Mouse (Mus musculus) MEL (cell line): ENCODE measurements around the gene Taar2. TPM values are rescaled to one million over a fixed set of nuclear protein-coding genes. Genes with fewer than 3 reads are reported as not detected.

ENCODE experiments used
- DNase-seq: peaks from one replicate; pipeline ENCODE4 v3.0.0; 2011; ENCODE audit warnings: low read depth, low spot score
- H3K27ac ChIP-seq: 2 replicates; pipeline ENCODE4 v1.5.1; 2012; ENCODE audit warnings: low read depth, mild to moderate bottlenecking, control low read depth, low read length, moderate library complexity; ENCODE audit not compliant: control insufficient read depth
- H3K27me3 ChIP-seq, 2 experiments: fragments of 150-350 bp in 1 of 2; sonication (generic) in 1 of 2; 2 replicates each; pipeline ENCODE4 v1.6.1; 2012; ENCODE audit warnings: low read length in 2 of 2, mild to moderate bottlenecking in 2 of 2, improper control_type of control experiment in 1 of 2, moderate library complexity in 1 of 2; ENCODE audit not compliant: insufficient read depth in 2 of 2, control insufficient read depth in 1 of 2
- H3K36me3 ChIP-seq, 2 experiments: 2 replicates each; pipeline ENCODE4 v1.6.1; 2012 to 2014; ENCODE audit warnings: low read length in 2 of 2, improper control_type of control experiment in 1 of 2, inconsistent platforms in 1 of 2, mild to moderate bottlenecking in 1 of 2; ENCODE audit not compliant: insufficient read depth in 2 of 2, control insufficient read depth in 1 of 2
- H3K4me1 ChIP-seq, 2 experiments: fragments of 150-350 bp in 1 of 2; sonication (generic) in 1 of 2; 2 replicates each; pipeline ENCODE4 v1.6.1; 2012; ENCODE audit warnings: low read length in 2 of 2, improper control_type of control experiment in 1 of 2, mild to moderate bottlenecking in 1 of 2; ENCODE audit not compliant: insufficient read depth in 2 of 2, control insufficient read depth in 1 of 2
- H3K4me3 ChIP-seq, 2 experiments: fragments of 150-350 bp in 1 of 2; sonication (generic) in 1 of 2; 2 replicates each; pipeline ENCODE4 v1.5.1; 2012; ENCODE audit warnings: low read depth in 2 of 2, low read length in 2 of 2, mild to moderate bottlenecking in 2 of 2, moderate library complexity in 2 of 2, control low read depth in 1 of 2, improper control_type of control experiment in 1 of 2; ENCODE audit not compliant: control insufficient read depth in 1 of 2, insufficient read depth in 1 of 2
- H3K79me2 ChIP-seq: 2 replicates; pipeline ENCODE4 v1.6.1; 2012; ENCODE audit warnings: mild to moderate bottlenecking, low read length, moderate library complexity; ENCODE audit not compliant: control insufficient read depth, poor library complexity, insufficient read depth
- H3K9ac ChIP-seq: 2 replicates; pipeline ENCODE4 v1.6.1; 2012; ENCODE audit warnings: low read depth, mild to moderate bottlenecking, control low read depth, low read length, moderate library complexity; ENCODE audit not compliant: control insufficient read depth, poor library complexity, severe bottlenecking
- H3K9me3 ChIP-seq: fragments of 150-350 bp; sonication (generic); replicated peaks from 2 replicates; pipeline ENCODE4 v1.6.1; 2012; ENCODE audit warnings: mild to moderate bottlenecking, low read length, improper control_type of control experiment, moderate library complexity; ENCODE audit not compliant: insufficient read depth
- CHD2 ChIP-seq: IDR thresholded peaks from 2 replicates; pipeline ENCODE4 v1.6.1; 2011; ENCODE audit warnings: low read length, improper control_type of control experiment
- CTCF ChIP-seq, 3 experiments: IDR thresholded peaks in 2 of 3; conservative IDR thresholded peaks in 1 of 3; 2 replicates each; pipeline ENCODE4 v1.5.1; 2011 to 2012; ENCODE audit warnings: low read length in 3 of 3, low read depth in 2 of 3, mild to moderate bottlenecking in 2 of 3, improper control_type of control experiment in 1 of 3, inconsistent platforms in 1 of 3, mixed read lengths in 1 of 3, moderate library complexity in 1 of 3; ENCODE audit not compliant: control insufficient read depth in 1 of 3, insufficient read depth in 1 of 3, poor library complexity in 1 of 3, severe bottlenecking in 1 of 3
- E2F4 ChIP-seq: IDR thresholded peaks from 2 replicates; pipeline ENCODE4 v1.6.1; 2011; ENCODE audit warnings: low read depth, low read length, improper control_type of control experiment, borderline replicate concordance
- EP300 ChIP-seq, 2 experiments: IDR thresholded peaks; 2 replicates each; pipeline ENCODE4 v1.6.1; 2011; ENCODE audit warnings: improper control_type of control experiment in 2 of 2, low read length in 2 of 2, low read depth in 1 of 2, mild to moderate bottlenecking in 1 of 2
- ETS1 ChIP-seq: IDR thresholded peaks from 2 replicates; pipeline ENCODE4 v1.6.1; 2012; ENCODE audit warnings: low read depth, mild to moderate bottlenecking, inconsistent platforms, low read length, improper control_type of control experiment, moderate library complexity
- GABPA ChIP-seq: IDR thresholded peaks from 2 replicates; pipeline ENCODE4 v1.6.1; 2012; ENCODE audit warnings: low read depth, mild to moderate bottlenecking, inconsistent platforms, low read length, improper control_type of control experiment, moderate library complexity
- GATA1 ChIP-seq: IDR thresholded peaks from 2 replicates; pipeline ENCODE4 v1.6.1; 2011; ENCODE audit warnings: low read depth, low read length, improper control_type of control experiment
- HCFC1 ChIP-seq: IDR thresholded peaks from 2 replicates; pipeline ENCODE4 v1.6.1; 2012; ENCODE audit warnings: low read depth, mild to moderate bottlenecking, inconsistent platforms, low read length, improper control_type of control experiment, moderate library complexity
- JUND ChIP-seq: IDR thresholded peaks from 2 replicates; pipeline ENCODE4 v1.6.1; 2011; ENCODE audit warnings: low read depth, mild to moderate bottlenecking, improper control_type of control experiment, low read length
- MAX ChIP-seq: IDR thresholded peaks from 2 replicates; pipeline ENCODE4 v1.6.1; 2011; ENCODE audit warnings: low read length, improper control_type of control experiment
- MXI1 ChIP-seq: IDR thresholded peaks from 2 replicates; pipeline ENCODE4 v1.6.1; 2011; ENCODE audit warnings: mild to moderate bottlenecking, low read depth, low read length, improper control_type of control experiment
- MYC ChIP-seq: IDR thresholded peaks from 2 replicates; pipeline ENCODE4 v1.6.1; 2011; ENCODE audit warnings: low read depth, mild to moderate bottlenecking, low read length, improper control_type of control experiment, moderate library complexity
- NELFE ChIP-seq: IDR thresholded peaks from 2 replicates; pipeline ENCODE4 v1.6.1; 2011; ENCODE audit warnings: low read depth, low read length, improper control_type of control experiment
- NRF1 ChIP-seq: IDR thresholded peaks from 2 replicates; pipeline ENCODE4 v1.6.1; 2014; ENCODE audit warnings: low read depth, mild to moderate bottlenecking, inconsistent platforms, low read length, improper control_type of control experiment, moderate library complexity; ENCODE audit not compliant: poor library complexity, insufficient read depth, severe bottlenecking
- POLR2A ChIP-seq, 2 experiments: IDR thresholded peaks; 2 replicates each; pipeline ENCODE4 v1.6.1; 2011 to 2012; ENCODE audit warnings: low read length in 2 of 2, mild to moderate bottlenecking in 2 of 2, control low read depth in 1 of 2, improper control_type of control experiment in 1 of 2, low read depth in 1 of 2, moderate library complexity in 1 of 2; ENCODE audit not compliant: control insufficient read depth in 1 of 2, insufficient read depth in 1 of 2, poor library complexity in 1 of 2
- POLR2AphosphoS5 ChIP-seq: IDR thresholded peaks from 2 replicates; pipeline ENCODE4 v1.6.1; 2012; ENCODE audit warnings: low read depth, borderline replicate concordance, mild to moderate bottlenecking, inconsistent platforms, low read length, moderate library complexity, mixed read lengths
- SIN3A ChIP-seq: IDR thresholded peaks from 2 replicates; pipeline ENCODE4 v1.6.1; 2012; ENCODE audit warnings: low read length, improper control_type of control experiment, inconsistent platforms
- SMC3 ChIP-seq: IDR thresholded peaks from 2 replicates; pipeline ENCODE4 v1.6.1; 2011; ENCODE audit warnings: low read depth, low read length, improper control_type of control experiment
- TBP ChIP-seq: IDR thresholded peaks from 2 replicates; pipeline ENCODE4 v1.8.0; 2011; ENCODE audit warnings: low read depth, low read length, improper control_type of control experiment
- TCF12 ChIP-seq: IDR thresholded peaks from 2 replicates; pipeline ENCODE4 v1.6.1; 2014; ENCODE audit warnings: low read depth, mild to moderate bottlenecking, inconsistent platforms, low read length, improper control_type of control experiment, moderate library complexity
- UBTF ChIP-seq: IDR thresholded peaks from 2 replicates; pipeline ENCODE4 v1.6.1; 2012; ENCODE audit warnings: low read depth, mild to moderate bottlenecking, inconsistent platforms, low read length, improper control_type of control experiment, moderate library complexity, borderline replicate concordance; ENCODE audit not compliant: insufficient read depth
- USF1 ChIP-seq: IDR thresholded peaks from 2 replicates; pipeline ENCODE4 v1.6.1; 2014; ENCODE audit warnings: low read depth, mild to moderate bottlenecking, inconsistent platforms, low read length, improper control_type of control experiment, moderate library complexity
- USF2 ChIP-seq, 2 experiments: IDR thresholded peaks; 2 replicates each; pipeline ENCODE4 v1.6.1; 2011 to 2012; ENCODE audit warnings: improper control_type of control experiment in 2 of 2, low read length in 2 of 2, borderline replicate concordance in 1 of 2, inconsistent platforms in 1 of 2, low read depth in 1 of 2, mild to moderate bottlenecking in 1 of 2; ENCODE audit not compliant: insufficient read depth in 1 of 2
- ZC3H11A ChIP-seq: IDR thresholded peaks from 2 replicates; pipeline ENCODE4 v1.6.1; 2012; ENCODE audit warnings: low read depth, mild to moderate bottlenecking, inconsistent platforms, low read length, improper control_type of control experiment
- ZNF384 ChIP-seq: IDR thresholded peaks from 2 replicates; pipeline ENCODE4 v1.6.1; 2012; ENCODE audit warnings: low read depth, mild to moderate bottlenecking, inconsistent platforms, low read length, improper control_type of control experiment
- polyA plus RNA-seq, 2 experiments: library from polyadenylated mRNA; stranded (reverse) in 1 of 2; unstranded in 1 of 2; fragments of >175 nt in 1 of 2; fragments of >200 nt in 1 of 2; gene quantifications; 2 replicates each; pipeline versions ENCODE4 v1.2.1 to v1.2.4; 2012; ENCODE audit warnings: low replicate concordance in 2 of 2, low read depth in 1 of 2; ENCODE audit not compliant: insufficient read length in 2 of 2, insufficient read depth in 1 of 2, missing spikeins in 1 of 2
- total RNA-seq: library from RNA; depleted of rRNA; stranded (reverse); fragments of 300-350 nt; gene quantifications from 2 replicates; pipeline ENCODE4 v1.2.3, GENCODE M21; 2012

The Taar2 gene
- total and polyA plus RNA-seq, 3 experiments: not detected

- Histone ChIP-seq H3K27ac (no peak overlapping the region), H3K79me2 (no peaks in the 10 kb centered on the region), H3K27me3 (peaks cover 1% of the 10 kb centered on the region in 2 experiments; a peak in 2 of 4 replicates), H3K36me3 (no peaks in the 10 kb centered on the region), H3K4me3 (no peak overlapping the region), H3K9ac (no peak overlapping the region), H3K9me3 (no peaks in the 10 kb centered on the region), H3K4me1 (no peaks in the 10 kb centered on the region)
- TF ChIP-seq MYC: no peak
- no peak for TF ChIP-seq UBTF
- peak; percentile 5 for DNase-seq
Observed at GRCm38 (mm10) chr10:23948026-23948425, 9.7 kb downstream of the Taar2 start.

- Histone ChIP-seq H3K4me1 (no peaks in the 10 kb centered on the region), H3K79me2 (no peaks in the 10 kb centered on the region), H3K4me3 (no peak within 1 kb of the TSS), H3K9ac (no peak within 1 kb of the TSS), H3K27ac (no peak within 1 kb of the TSS), H3K36me3 (no peaks in the 10 kb centered on the region), H3K27me3 (peaks cover 1 to 3% of the 10 kb centered on the region in 2 experiments; a peak in 2 of 4 replicates), H3K9me3 (no peaks in the 10 kb centered on the region)
- TF ChIP-seq UBTF (no peak), GATA1 (no peak), JUND (no peak), USF1 (no peak), POLR2A (IDR thresholded peaks at IDR 0.05; ENCODE audit: control insufficient read depth in 1 of 2, insufficient read depth in 1 of 2, low read depth in 1 of 2, low read length in 2 of 2, poor library complexity in 1 of 2) (no peak), MAX (no peak), SIN3A (no peak)
- DNase-seq: no peak
Observed at GRCm38 (mm10) chr10:23949508-23950005, 11.2 kb downstream of the Taar2 start, which contains the start of gene Taar3. TSS of gene Taar3 (plus strand) at chr10:23949558.

GRCm38 (mm10) chr10:23951714-23952113 is 13.3 kb downstream of the Taar2 start:
- Histone ChIP-seq H3K27ac (no peak overlapping the region), H3K9me3 (no peaks in the 10 kb centered on the region), H3K27me3 (peaks cover 1 to 3% of the 10 kb centered on the region in 2 experiments; a peak in 2 of 4 replicates), H3K36me3 (no peaks in the 10 kb centered on the region), H3K4me3 (no peak overlapping the region), H3K79me2 (no peaks in the 10 kb centered on the region), H3K9ac (no peak overlapping the region), H3K4me1 (no peaks in the 10 kb centered on the region)
- TF ChIP-seq ZC3H11A (no peak), ETS1 (no peak), MXI1 (no peak), UBTF (no peak), CTCF (IDR thresholded peaks at IDR 0.05 in 2 of 3, conservative IDR thresholded peaks at IDR 0.05 in 1 of 3; ENCODE audit: control insufficient read depth in 1 of 3, insufficient read depth in 1 of 3, low read depth in 2 of 3, low read length in 3 of 3, poor library complexity in 1 of 3, severe bottlenecking in 1 of 3) (no peak), POLR2A (IDR thresholded peaks at IDR 0.05; ENCODE audit: control insufficient read depth in 1 of 2, insufficient read depth in 1 of 2, low read depth in 1 of 2, low read length in 2 of 2, poor library complexity in 1 of 2) (no peak), NRF1 (no peak), POLR2AphosphoS5 (no peak), ZNF384 (no peak), E2F4 (no peak), MYC (no peak), NELFE (no peak), CHD2 (no peak), TCF12 (no peak), USF2 (IDR thresholded peaks at IDR 0.05; ENCODE audit: borderline replicate concordance in 1 of 2, insufficient read depth in 1 of 2, low read depth in 1 of 2, low read length in 2 of 2) (no peak), TBP (no peak), HCFC1 (no peak), GABPA (no peak), SMC3 (no peak), EP300 (IDR thresholded peaks at IDR 0.05; ENCODE audit: low read depth in 1 of 2, low read length in 2 of 2) (no peak)
- DNase-seq: no peak
